Mouse (Mus musculus) cerebellum, adult 2 months (tissue): ENCODE data around the gene Zfand2b. TPM values are rescaled to one million over a fixed set of nuclear protein-coding genes. Genes with fewer than 3 reads are reported as not detected.

Source experiments
- DNase-seq, 2 experiments: peaks; one replicate each; pipeline ENCODE4 v3.0.0; 2021
- H3K27ac ChIP-seq: fragments of 200-500 bp; 2 replicates; pipeline ENCODE4 v1.5.1; 2012; ENCODE audit warnings: low read length, control low read depth, inconsistent platforms; ENCODE audit not compliant: insufficient read depth
- H3K27me3 ChIP-seq: fragments of 200-500 bp; 2 replicates; pipeline ENCODE4 v1.6.1; 2012; ENCODE audit warnings: inconsistent platforms, mild to moderate bottlenecking, low read length, moderate library complexity; ENCODE audit not compliant: control insufficient read depth, insufficient read depth
- H3K4me1 ChIP-seq: fragments of 200-500 bp; 2 replicates; pipeline ENCODE4 v1.6.1; 2011; ENCODE audit warnings: low read length; ENCODE audit not compliant: control insufficient read depth, insufficient read depth
- H3K4me3 ChIP-seq: fragments of 200-500 bp; replicated peaks from 2 replicates; pipeline ENCODE3; 2011; ENCODE audit warnings: mild to moderate bottlenecking, low read depth, low read length, control low read depth; ENCODE audit not compliant: insufficient read depth
- CTCF ChIP-seq: fragments of 200-500 bp; IDR thresholded peaks from 2 replicates; pipeline ENCODE4 v1.5.1; 2011; ENCODE audit warnings: low read depth, mild to moderate bottlenecking, control low read depth, low read length, moderate library complexity, borderline replicate concordance; ENCODE audit not compliant: insufficient read depth
- POLR2A ChIP-seq: fragments of 200-500 bp; IDR thresholded peaks from 2 replicates; pipeline ENCODE4 v1.6.1; 2011; ENCODE audit warnings: low read length, control low read depth, borderline replicate concordance; ENCODE audit not compliant: insufficient read depth
- WGBS: fragments of 180-500 bp; shearing (Covaris S2); methylation state at CpG from one replicate; pipeline ENCODE4 v1.1.7; 2018; 5-methylcytosine and 5-hydroxymethylcytosine counted together
- polyA plus RNA-seq: library from polyadenylated mRNA; depleted of rRNA; stranded (reverse); fragments of >200 nt; gene quantifications from 2 replicates; pipeline ENCODE4 v1.2.3, GENCODE M21; 2012

Gene Zfand2b
- polyA plus RNA-seq, 1 experiment: 61.6 TPM

- DNase-seq: no peak
- Histone ChIP-seq H3K4me1 (peaks cover 16% of the 10 kb centered on the region), H3K4me3 (no peak overlapping the region), H3K27me3 (no peaks in the 10 kb centered on the region), H3K27ac (no peak overlapping the region)
- TF ChIP-seq POLR2A (no peak), CTCF (no peak)
- 89% methylated on average over 4 of the region's 4 CpGs for WGBS
Measured at GRCm38 (mm10) chr1:75148727-75149126, 19.7 kb upstream of the Zfand2b start.

- no peaks in the 10 kb centered on the region for H3K4me1 ChIP-seq
- no peak overlapping the region for H3K4me3 ChIP-seq
- WGBS: 31% methylated on average over 3 of the region's 3 CpGs
- no peak for DNase-seq
- no peak overlapping the region for H3K27ac ChIP-seq
- H3K27me3 ChIP-seq: no peaks in the 10 kb centered on the region
- TF ChIP-seq POLR2A (no peak), CTCF (no peak)
Measured at GRCm38 (mm10) chr1:75155837-75156236, 12.6 kb upstream of the Zfand2b start.

DNA sequence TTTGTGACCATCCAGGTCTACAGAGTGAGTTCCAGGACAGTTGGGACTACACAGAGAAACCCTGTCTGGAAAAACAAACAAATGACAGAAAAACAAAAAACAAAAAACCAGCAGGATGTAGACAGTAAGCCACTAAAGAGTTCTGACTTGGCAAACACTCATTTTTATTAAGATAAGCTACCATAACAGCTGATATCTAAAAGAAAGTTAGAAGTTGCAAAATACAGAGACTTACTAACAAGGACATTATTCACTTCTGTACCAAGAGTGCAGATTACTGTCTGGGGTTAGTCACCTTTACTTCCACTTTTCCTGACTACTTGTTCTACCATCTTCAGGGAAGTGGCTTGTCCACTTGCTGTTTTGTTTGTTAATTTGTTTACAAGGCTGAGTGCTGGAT is 9.5 kb upstream of the Zfand2b start:
- H3K27ac ChIP-seq: no peak overlapping the region
- H3K4me3 ChIP-seq: no peak overlapping the region
- H3K27me3 ChIP-seq: no peaks in the 10 kb centered on the region
- H3K4me1 ChIP-seq: no peaks in the 10 kb centered on the region
- DNase-seq: no peak
- no peak for TF ChIP-seq CTCF
- no peak for TF ChIP-seq POLR2A

- DNase-seq: no peak
- WGBS: 67% methylated on average over 5 of the region's 5 CpGs
- Histone ChIP-seq H3K4me3 (no peak overlapping the region), H3K4me1 (no peaks in the 10 kb centered on the region), H3K27me3 (no peaks in the 10 kb centered on the region), H3K27ac (no peak overlapping the region)
- TF ChIP-seq POLR2A: no peak
Measured at GRCm38 (mm10) chr1:75159540-75160255, 8.7 kb upstream of the Zfand2b start.

- DNase-seq: no peak
- H3K27me3 ChIP-seq: no peaks in the 10 kb centered on the region
- no peak overlapping the region for H3K27ac ChIP-seq
- no peak overlapping the region for H3K4me3 ChIP-seq
- no peak for TF ChIP-seq CTCF
- TF ChIP-seq POLR2A: no peak
- H3K4me1 ChIP-seq: no peaks in the 10 kb centered on the region
- 78% methylated on average over 4 of the region's 4 CpGs for WGBS
Measured at GRCm38 (mm10) chr1:75160256-75160617, 8.2 kb upstream of the Zfand2b start.

- Histone ChIP-seq H3K27ac (peak overlapping the region; percentile 2; the same call in 1 of the 2 replicates), H3K27me3 (no peaks in the 10 kb centered on the region), H3K4me3 (peak overlapping the region; percentile 80), H3K4me1 (no peaks in the 10 kb centered on the region)
- TF ChIP-seq CTCF (no peak), POLR2A (no peak)
- 6% methylated on average over 7 of the region's 7 CpGs for whole genome bisulfite sequencing
- DNase-seq: no peak
Measured at GRCm38 (mm10) chr1:75168093-75168471, 364 bp upstream of the Zfand2b start.

- no peak overlapping the region for H3K27ac ChIP-seq
- WGBS: 1% methylated on average over 23 of the region's 23 CpGs
- TF ChIP-seq CTCF (no peak), POLR2A (no peak)
Measured at GRCm38 (mm10) chr1:75179334-75180104, 11.1 kb downstream of the Zfand2b start.

GRCm38 (mm10) chr1:75180105-75180590 is 11.7 kb downstream of the Zfand2b start, which contains the start of gene Abcb6:
Gene Abcb6 (minus strand): TSS chr1:75180392.
- no peak within 1 kb of the TSS for H3K27ac ChIP-seq
- H3K27me3 ChIP-seq: no peaks in the 10 kb centered on the region
- WGBS: 1% methylated on average over 31 of the region's 31 CpGs
- peak within 1 kb of the TSS; percentile 70 for H3K4me3 ChIP-seq
- peak; percentile 83 for DNase-seq
- TF ChIP-seq POLR2A: peak; percentile 41; the same call in 1 of the 2 replicates
- no peak for TF ChIP-seq CTCF
- H3K4me1 ChIP-seq: peaks cover 8% of the 10 kb centered on the region

More at GRCm38 (mm10) chr1:75179334-75180104, 11.1 kb downstream of the Zfand2b start:
- Histone ChIP-seq H3K4me3 (peak overlapping the region; percentile 70), H3K27me3 (no peaks in the 10 kb centered on the region), H3K4me1 (peaks cover 3% of the 10 kb centered on the region; the same call in 1 of the 2 replicates)
- DNase-seq: peak; percentile 63 to 69
